Mouse (Mus musculus) kidney, adult 18-20 months (tissue): ENCODE data around the gene Styk1.
"Not testable (repeated sequence)": the region's sequence is repeated elsewhere in the genome, so short reads cannot be mapped to it uniquely, and the experiment has no call there.

Source experiments
- DNase-seq: peaks from one replicate; pipeline ENCODE4 v3.0.0; 2021

Styk1 gene

DNA sequence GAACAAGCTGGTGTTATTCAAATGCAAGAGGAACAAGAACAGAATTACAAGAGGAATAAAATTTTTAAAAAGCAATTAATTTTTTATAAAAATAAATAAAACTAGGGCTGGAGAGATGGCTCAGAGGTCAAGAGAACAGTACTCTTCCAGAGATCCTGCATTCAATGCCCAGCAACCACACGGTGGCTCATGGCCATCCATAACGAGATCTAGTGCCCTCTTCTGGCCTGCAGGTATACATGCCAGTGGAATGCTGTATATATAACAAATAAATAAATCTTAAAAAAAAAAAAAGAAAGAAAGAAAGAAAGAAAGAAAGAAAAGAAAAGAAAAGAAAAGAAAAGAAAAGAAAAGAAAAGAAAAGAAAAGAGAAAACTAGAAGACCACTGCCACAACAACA lies 63.0 kb downstream of the Styk1 start:
- DNase-seq: peak; percentile 6

DNA sequence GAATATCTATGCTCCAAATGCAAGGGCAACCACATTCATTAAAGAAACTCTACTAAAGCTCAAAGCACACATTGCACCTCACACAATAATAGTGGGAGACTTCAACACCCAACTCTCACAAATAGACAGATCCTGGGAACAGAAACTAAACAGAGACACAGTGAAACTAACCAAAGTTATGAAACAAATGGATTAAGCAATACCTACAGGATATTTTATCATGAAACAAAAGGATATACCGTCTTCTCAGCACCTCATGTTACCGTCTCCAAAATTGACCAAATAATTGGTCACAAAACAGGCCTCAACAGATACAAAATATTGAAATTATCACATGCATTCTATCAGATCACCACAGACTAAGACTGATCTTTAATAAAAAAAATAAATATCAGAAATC lies 75.2 kb downstream of the Styk1 start:
- DNase-seq: not testable (repeated sequence)

DNA sequence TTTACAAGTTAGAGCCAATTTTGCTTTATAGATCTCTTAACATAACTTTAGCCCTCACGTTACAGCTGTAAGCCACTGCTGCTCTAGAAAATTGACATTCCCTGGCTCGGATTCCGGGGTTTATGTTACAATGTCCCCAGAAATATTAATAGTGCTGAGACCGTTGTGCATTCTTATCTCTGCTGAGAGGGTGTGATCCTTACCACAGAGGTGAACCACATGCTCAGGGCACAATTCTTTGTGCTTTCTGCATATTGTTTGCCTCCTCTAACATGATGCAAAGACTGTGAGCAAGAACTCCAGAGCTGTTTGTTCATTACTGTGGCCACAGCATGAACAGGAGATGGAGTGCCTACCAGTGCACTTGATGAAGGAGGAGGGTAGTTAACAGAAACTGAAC lies 76.7 kb downstream of the Styk1 start:
- DNase-seq: no peak

DNA sequence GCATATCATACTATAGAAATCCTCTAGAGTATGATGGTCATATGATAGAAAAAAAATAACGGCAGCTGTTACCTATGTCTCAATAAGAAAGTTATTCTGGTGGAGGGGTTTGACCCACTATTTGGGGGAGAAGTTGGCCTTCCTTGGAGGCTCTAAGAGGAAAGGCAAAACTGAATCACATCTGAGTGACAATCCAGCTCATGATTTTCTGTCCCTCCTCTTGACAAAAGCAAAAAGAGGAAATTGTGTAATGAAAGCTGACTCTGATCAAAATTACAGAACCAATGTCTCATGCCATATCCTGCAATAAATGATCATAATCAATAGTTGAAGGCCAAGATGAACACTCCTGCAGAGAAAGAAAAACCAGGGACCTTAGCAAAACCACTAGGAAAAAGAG lies 81.1 kb downstream of the Styk1 start:
- DNase-seq: no peak

DNA sequence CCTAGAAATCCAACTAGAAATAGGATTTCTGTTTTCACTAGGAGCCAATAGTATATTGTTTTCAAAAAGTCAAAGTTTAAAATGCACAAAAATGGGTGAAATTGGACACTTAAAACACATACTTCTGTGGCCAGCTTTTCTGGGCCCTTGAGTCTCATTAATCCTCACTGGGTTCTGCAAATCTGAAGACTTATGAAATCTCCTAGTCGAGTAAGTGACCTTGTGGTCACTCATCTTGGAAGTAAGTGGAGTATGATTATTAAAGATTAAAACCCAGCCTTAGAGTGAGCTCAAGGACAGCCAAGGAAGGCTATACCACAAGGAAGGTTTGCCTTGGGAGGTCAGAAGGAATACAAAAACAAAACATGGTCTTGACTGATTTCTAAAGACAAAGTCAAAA lies 83.1 kb downstream of the Styk1 start:
- DNase-seq: no peak

DNA sequence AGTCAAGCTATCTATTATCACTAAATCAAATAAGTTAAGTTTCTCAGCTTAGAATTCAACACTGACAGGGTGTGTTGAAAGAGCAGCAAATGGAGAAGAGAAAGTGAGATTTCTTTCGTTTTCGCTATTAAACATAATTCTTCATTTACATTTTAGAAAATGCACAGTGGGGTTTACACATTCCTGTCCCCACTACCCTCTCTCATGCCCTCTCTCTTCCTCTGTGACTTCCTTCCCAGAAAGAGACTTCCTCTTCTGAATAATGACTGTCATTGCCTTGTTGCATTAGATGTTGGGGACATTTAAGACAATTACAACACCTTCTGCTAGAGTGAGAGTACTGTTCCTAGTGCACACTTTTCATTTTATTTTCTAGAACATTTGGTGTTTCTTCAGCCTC lies 83.8 kb downstream of the Styk1 start:
- no peak for DNase-seq

DNA sequence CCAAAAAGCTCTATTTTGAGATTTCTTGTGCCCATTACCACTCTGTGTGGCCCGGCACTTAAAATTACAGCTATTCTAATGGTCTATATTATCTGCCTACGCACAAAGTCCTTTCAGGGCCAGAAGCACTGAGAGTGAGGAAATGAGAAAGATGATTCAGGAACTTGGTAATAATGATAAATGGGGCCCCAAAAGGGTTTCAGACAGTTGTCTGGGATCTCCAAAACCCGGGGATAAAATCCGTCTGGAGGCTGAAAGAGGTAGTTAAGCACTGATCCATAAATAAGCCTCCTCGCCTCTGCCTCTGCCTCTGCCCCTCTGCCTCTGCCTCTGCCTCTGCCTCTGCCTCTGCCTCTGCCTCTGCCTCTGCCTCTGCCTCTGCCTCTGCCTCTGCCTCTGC lies 89.2 kb downstream of the Styk1 start:
- DNase-seq: no peak

DNA sequence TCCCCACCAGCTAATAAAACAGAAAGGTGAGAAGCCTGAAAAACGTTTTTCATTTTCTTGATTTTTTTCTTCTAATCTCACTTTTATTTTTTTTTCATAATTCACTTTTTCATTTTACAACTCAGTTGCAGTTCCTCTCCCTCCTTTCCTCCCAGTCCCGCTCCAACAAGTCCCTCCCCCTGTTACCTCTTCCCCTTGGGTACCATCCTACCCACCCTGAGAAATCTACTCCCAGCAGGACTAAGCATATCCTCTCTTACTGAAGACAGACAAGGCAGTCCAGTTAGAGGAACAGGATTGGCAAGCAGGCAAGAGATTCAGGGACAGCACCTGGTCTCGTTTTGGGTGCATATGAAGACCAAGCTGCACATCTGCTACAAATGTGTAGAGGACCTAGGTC lies 90.6 kb downstream of the Styk1 start:
- no peak for DNase-seq

DNA sequence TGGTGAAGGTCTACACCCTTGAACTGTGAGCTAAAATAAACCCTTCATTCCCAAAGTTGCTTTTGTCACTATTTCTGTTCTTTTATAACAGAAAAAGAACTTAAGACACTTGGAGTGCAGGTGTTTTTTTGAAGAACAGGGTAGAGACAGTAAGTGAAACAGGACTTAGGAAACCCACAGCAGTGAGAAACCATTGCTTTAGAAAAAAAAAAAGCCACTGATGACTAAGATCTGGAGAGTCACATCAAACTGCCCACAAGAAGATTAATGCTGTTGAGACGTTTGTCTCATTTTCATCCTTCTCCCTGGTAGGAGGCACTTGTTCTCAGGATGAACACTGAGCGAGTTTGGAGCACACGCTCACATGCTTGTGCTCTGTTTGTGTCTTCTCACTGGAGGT lies 91.4 kb downstream of the Styk1 start:
- DNase-seq: no peak
